Mouse (Mus musculus) gastrocnemius, postnatal 36 days (tissue): Measurements from ENCODE around the gene Pde7b. TPM values are rescaled to one million over a fixed set of nuclear protein-coding genes. Genes with fewer than 3 reads are reported as not detected.

Source experiments
- DNase-seq, 2 experiments: peaks; one replicate each; pipeline ENCODE4 v3.0.0; 2022
- intact Hi-C: fragments of 180-260 bp; cut with DNase I; formaldehyde crosslinking; loops from one replicate; pipeline ENCODE4 v1.15.1; 2025
- total RNA-seq, 2 experiments: library from RNA; stranded (reverse); gene quantifications; 2 replicates each; pipeline ENCODE4 v1.2.3; 2021

Pde7b gene
- total RNA-seq, 2 experiments from 2014 or later: 32.3 to 39.7 TPM

- no peak for DNase-seq
- intact Hi-C loops: no loop called here
Measured at GRCm38 (mm10) chr10:20505454-20505853, 219.4 kb downstream of the Pde7b start.

DNA sequence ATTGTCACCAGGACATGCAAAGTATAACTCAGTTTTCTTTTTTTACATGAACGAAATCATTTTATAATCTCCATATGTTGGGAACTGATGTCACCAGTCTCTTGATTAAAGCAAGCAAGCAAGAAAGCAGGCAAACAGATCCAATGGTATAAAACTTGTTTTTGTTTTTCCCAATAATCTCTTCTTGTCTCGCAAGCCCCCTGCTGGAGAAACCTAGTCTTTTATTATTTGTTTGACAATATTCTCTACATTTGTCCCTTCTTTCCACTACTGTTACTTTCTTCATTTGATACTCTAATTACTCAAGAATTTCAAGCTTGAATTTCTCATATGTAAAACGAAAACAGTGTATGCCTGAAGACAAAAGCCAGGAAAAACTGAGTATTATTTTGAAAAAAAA is 220.1 kb downstream of the Pde7b start:
- DNase-seq: no peak
- intact Hi-C loops: no loop called here

- DNase-seq: no peak
- intact Hi-C loops: no loop called here
Measured at GRCm38 (mm10) chr10:20503265-20504025, 221.4 kb downstream of the Pde7b start.

- no peak for DNase-seq
- intact Hi-C loops: no loop called here
Measured at GRCm38 (mm10) chr10:20501221-20501620, 223.7 kb downstream of the Pde7b start.

- DNase-seq: no peak
- intact Hi-C loops: no loop called here
Measured at GRCm38 (mm10) chr10:20495051-20495450, 229.8 kb downstream of the Pde7b start.

- intact Hi-C loops: no loop called here
- no peak for DNase-seq
Measured at GRCm38 (mm10) chr10:20493826-20494455, 230.9 kb downstream of the Pde7b start.

GRCm38 (mm10) chr10:20492216-20492964 is 232.5 kb downstream of the Pde7b start:
- no peak for DNase-seq
- intact Hi-C loops: no loop called here

DNA sequence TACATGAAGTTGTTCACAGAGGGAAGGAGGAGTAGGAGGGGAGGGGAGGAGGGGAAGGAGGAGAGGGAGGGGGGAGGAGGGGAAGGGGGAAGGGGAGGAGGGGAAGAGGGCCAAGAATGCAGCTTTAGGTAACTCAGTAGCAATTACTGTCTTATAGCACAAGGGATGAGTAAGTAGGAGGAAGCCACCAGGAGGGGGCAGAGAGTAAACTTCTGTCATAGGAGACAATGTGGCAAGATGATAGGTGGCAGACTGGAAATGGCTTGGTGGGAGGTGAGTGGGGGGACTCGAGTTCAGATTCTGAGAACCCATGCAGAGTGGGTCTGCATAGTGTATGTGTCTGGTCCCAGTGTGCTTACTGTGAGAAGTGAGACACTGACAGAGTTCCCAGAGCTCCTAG is 234.1 kb downstream of the Pde7b start:
- intact Hi-C loops: no loop called here
- no peak for DNase-seq

- no peak for DNase-seq
- intact Hi-C loops: no loop called here
Measured at GRCm38 (mm10) chr10:20490281-20490680, 234.6 kb downstream of the Pde7b start.

DNA sequence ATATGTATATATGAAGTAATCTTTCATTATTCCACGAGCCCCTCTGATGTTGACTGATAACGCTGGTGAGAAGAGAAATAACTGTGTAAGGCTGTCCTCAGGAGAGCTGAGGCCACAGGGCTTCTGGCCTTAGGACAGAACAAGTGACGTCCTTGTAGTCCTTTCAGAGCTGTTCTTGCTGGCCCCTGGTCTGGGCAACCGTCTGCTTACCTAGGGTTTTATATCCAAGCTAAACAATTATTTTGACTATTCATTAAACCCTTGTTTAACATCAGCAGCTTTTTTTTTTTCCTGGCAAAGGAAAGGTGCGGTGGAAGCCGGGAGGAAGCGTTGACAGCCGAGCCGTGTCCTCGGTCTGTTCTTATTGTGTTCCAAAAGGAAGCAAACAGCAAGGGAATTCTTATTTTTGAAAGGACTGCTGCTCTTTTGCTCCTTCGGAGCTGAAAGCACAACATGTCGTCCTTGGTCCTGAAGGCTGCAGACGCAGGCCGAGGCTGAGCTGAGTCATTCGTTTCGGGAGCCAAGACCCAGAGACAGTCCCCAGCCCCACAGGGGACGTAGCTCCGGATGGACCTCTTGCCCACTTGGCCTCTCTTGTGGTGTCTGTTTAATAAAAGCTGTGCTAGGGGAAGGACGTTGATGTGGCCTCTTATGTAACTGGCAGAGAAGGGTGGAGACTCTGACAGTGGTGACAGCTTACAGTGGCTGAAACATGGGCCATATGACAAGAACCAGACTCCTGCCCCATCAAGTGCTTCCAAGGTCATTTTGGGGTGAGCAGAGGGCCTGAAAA is 238.2 kb downstream of the Pde7b start:
- peak; percentile 59 to 64 for DNase-seq
- intact Hi-C loops: no loop called here

DNA sequence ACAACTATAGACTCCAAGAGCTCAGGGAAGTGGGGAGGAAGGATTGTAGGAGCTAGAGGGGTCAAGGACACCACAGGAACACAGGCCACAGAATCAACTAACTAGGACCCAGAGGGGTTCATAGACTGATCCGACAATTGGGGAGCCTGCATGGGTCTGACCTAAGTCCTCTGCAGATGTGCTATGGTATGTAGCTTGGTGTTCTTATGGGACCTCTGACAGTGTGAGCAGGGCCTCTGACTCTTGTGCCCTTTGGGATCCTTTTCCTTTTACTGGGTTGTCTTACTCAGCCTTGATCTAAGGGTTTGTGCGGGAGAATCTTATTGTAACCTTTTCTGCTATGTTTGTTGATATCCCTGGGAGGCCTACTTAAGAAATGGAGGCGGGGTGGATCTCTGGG is 239.1 kb downstream of the Pde7b start:
- no peak for DNase-seq
- intact Hi-C loops: no loop called here

- intact Hi-C loops: no loop called here
- no peak for DNase-seq
Measured at GRCm38 (mm10) chr10:20479481-20479880, 245.4 kb downstream of the Pde7b start.

GRCm38 (mm10) chr10:20478456-20478855 is 246.4 kb downstream of the Pde7b start:
- intact Hi-C loops: no loop called here
- no peak for DNase-seq

DNA sequence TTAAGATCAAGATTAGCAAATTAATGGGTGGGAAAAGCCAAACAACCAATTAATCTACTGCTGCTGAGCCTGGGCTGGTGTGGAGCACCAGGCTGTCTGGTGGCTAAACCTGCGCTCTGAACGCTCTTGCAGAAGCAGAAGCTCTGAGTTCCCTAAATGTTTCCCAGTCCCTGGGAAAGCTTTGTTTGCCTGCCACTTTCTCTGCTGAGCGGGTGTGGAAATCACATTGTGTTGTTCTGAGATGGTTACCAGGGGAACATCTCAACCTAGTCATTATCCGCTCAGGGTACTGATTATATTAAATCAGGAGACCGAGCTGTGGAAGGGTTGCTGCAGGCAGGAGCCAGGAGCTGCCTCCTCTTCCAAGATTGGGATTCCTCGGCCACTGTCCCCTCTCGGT is 250.0 kb downstream of the Pde7b start:
- intact Hi-C loops: no loop called here
- no peak for DNase-seq

DNA sequence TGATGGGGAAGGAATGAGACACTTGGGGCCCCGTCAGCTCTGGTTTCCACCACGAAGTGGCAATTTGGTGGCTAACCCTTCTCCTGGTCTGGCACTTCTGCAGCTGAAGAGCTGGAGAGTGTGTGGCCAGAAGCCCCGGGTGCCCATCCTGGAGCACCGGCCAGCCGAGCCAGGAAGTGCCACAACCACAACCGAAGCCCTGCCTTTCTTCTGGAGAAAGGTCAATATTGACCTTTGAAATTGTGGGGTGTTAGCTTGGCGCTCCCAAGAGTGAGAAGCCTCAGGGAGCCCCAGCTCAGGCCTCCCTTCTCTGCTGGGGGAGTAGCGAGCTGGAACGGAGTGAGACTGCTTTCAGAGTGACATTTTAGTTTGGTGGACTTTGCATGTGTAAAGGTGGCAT is 250.8 kb downstream of the Pde7b start:
- DNase-seq: no peak
- intact Hi-C loops: no loop called here

- DNase-seq: no peak
- intact Hi-C loops: no loop called here
Measured at GRCm38 (mm10) chr10:20473505-20473904, 251.4 kb downstream of the Pde7b start.

DNA sequence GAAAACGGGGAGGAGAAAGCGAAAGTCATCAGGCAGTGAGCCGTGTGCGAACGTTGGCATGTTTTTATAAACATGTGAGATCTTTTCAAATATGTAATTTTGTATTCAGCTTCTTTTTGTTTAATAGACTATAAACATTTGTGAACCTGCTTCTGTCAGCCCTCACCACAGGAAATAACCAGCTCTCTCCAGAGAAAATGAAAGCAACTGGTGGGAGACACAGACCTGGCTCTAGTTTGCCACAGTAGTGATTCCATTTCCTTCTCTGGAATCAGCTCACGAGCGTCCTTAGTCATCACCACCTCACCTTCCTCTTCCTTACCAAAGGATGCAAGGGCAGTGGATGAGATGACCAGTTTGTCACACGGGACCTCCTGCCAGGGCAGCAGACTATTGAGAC is 252.9 kb downstream of the Pde7b start:
- DNase-seq: no peak
- intact Hi-C loops: no loop called here

DNA sequence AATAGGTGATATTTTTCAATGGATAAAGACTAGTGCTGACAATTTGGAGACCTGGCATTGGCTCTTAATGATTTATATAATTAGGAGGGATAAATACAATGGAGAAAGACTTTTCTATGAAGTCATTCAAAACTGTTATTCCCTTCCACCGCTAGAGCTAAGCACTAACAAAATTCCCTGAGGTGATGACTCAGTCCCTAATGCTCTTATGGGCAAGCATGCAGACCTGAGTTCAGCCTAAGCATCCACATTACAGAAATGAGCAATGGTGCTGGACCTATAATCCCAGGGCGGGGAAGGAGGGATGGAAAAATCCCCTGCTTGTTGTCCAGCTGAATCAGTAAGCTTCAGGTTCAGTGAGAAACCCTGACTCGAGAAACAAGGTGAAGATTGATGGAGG is 260.2 kb downstream of the Pde7b start:
- intact Hi-C loops: no loop called here
- DNase-seq: no peak

DNA sequence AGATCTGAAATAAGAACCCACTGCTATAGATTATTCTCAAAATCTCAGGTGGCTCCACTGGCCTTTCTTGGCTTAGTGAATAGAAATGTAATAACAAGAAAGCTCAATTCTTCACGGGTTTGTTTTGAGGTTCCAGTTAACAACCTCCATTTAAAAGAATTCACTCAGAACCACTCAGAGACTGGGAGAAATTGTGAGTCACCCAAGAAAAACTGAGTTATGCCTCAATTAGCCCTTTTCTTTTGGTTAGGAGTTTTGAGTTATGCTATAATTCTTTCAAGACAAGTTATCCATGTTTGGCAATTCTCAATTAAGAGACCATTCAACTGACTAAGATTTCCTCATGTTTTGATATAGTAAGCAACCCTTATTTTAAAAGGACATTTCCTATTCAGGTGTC is 260.9 kb downstream of the Pde7b start:
- no peak for DNase-seq
- intact Hi-C loops: no loop called here

DNA sequence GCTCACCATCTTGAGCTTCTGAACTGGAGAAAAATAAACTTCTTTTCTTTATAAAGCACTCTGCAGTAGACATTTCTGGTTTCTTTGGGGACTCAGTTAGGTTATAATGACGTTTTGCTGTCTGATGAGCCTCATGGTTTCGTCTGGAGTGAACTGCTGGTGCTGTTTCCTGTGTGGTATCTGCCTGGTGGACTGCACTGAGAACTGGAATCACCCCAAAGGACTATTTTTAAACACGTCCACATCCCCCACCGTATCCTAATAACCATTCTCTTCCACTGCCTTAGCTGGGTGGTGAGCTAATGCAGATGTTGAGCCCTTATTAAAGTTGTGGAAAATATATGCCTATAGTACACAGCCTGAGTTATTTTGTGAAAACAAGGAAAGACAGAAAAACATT is 262.3 kb downstream of the Pde7b start:
- intact Hi-C loops: no loop called here
- DNase-seq: no peak
